31 mouse cellular contexts compared by ENCODE assay signal in the genomic region with DNA sequence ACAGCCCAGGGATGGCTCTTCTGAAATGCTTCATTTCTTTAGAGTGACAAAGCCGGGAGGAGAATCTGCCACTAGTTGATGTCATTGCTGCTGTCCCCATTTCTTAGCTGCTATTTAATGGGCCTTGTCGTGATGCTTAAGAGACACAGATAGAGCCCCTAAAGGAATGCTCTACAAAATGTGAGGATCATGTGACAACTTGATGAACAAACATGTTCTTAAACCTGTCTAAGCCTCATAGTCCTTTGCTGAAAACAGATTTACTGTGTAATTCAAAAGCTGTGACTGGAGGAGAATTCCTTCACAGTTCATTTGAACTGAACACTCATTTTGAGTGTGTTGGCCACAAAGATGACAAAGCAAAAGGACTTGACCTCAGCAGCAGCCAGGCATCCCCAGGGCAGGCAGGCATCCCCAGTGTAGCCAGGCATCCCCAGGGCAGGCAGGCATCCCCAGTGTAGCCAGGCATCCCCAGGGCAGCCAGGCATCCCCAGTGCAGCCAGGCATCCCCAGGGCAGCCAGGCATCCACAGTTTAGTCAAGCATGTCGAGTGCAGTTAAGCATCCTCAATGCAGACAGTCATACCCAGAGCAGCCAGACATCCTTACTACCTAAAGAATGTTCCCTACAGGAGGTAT. TPM values are rescaled to one million over a fixed set of nuclear protein-coding genes. Genes with fewer than 3 reads are reported as not detected.
A peak's percentile ranks its signal among the peaks of the same experiment; 100 is the strongest.
DNase-seq lines count a peak whose midpoint lies in the region; ATAC-seq and TF ChIP-seq lines count a peak whose summit lies in the region.
"Had no signal": no experiment of that assay in that cellular context is flagged by ENCODE, and none has a peak within 500 bp of the region (broad histone marks: within the 10 kb centered on the region; RNA-seq: fewer than 3 reads in every experiment).

No protein-coding gene starts in this region.

- peak; percentile 22; the same call in 1 of the 2 replicates for ATAC-seq in hindbrain, postnatal 0 days
- no peak for ATAC-seq in hindbrain, embryonic 11.5 days (ENCODE audit: low FRiP score)
- ATAC-seq in neural tube, embryonic 14.5 days (ENCODE audit: low read depth): peak; percentile 34; the same call in 1 of the 2 replicates
- ATAC-seq: activated CD4-positive, CD25-positive, alpha-beta regulatory T cell, adult 4 months; CD4-positive, CD25-positive, alpha-beta regulatory T cell, adult 4 months; forebrain, embryonic 16.5 days; lung, postnatal 0 days; midbrain, embryonic 13.5 days had no signal

- no peaks in the 10 kb centered on the region for H3K36me3 ChIP-seq in hindbrain, postnatal 0 days (ENCODE audit: insufficient read depth, low read length)
- no peaks in the 10 kb centered on the region for H3K36me3 ChIP-seq in hindbrain, embryonic 11.5 days (ENCODE audit: control insufficient read depth, insufficient read depth, low read length)
- no peaks in the 10 kb centered on the region for H3K36me3 ChIP-seq in neural tube, embryonic 14.5 days (ENCODE audit: control insufficient read depth, insufficient read depth, low read length)
- H3K36me3 ChIP-seq: embryonic facial prominence, embryonic 13.5 days; forebrain, embryonic 10.5 days; heart, embryonic 13.5 days; hindbrain, embryonic 10.5 days; limb, embryonic 10.5 days; limb, embryonic 15.5 days; liver, embryonic 13.5 days; midbrain, embryonic 13.5 days had no signal

- TF ChIP-seq CTCF in hindbrain, postnatal 0 days (IDR thresholded peaks at IDR 0.05; ENCODE audit: low read depth): no peak

- no peak overlapping the region for H3K4me2 ChIP-seq in hindbrain, postnatal 0 days (ENCODE audit: low read depth, low read length)
- H3K4me2 ChIP-seq in hindbrain, embryonic 11.5 days (replicated peaks; ENCODE audit: low read depth, low read length): no peak overlapping the region
- H3K4me2 ChIP-seq in neural tube, embryonic 14.5 days (ENCODE audit: low read depth, low read length): no peak overlapping the region
- H3K4me2 ChIP-seq: embryonic facial prominence, embryonic 13.5 days; heart, embryonic 13.5 days; limb, embryonic 15.5 days; liver, embryonic 13.5 days; midbrain, embryonic 13.5 days had no signal

- H3K27ac ChIP-seq in hindbrain, postnatal 0 days: no peak overlapping the region; the same call in 1 of the 2 replicates
- no peak overlapping the region for H3K27ac ChIP-seq in hindbrain, embryonic 11.5 days (ENCODE audit: low read depth, low read length)
- H3K27ac ChIP-seq in neural tube, embryonic 14.5 days (ENCODE audit: low read depth, low read length): no peak overlapping the region
- H3K27ac ChIP-seq: embryonic facial prominence, embryonic 13.5 days; forebrain, embryonic 10.5 days; gastrocnemius, adult 2 months; heart, embryonic 13.5 days; hindbrain, embryonic 10.5 days; limb, embryonic 10.5 days; limb, embryonic 15.5 days; liver, embryonic 13.5 days; midbrain, embryonic 13.5 days had no signal

- DNase-seq in hindbrain, postnatal 0 days (ENCODE audit: low spot score): no peak
- no peak for DNase-seq in hindbrain, embryonic 11.5 days (ENCODE audit: low spot score)
- peak; percentile 12 to 32 for DNase-seq in kidney, postnatal 4 days
- no peak for DNase-seq in kidney, adult 8-10 months
- DNase-seq in layer of hippocampus, postnatal 25 days (ENCODE audit: extremely low spot score in 1 of 2, low spot score in 1 of 2): no peak
- DNase-seq in left cerebral cortex, adult 9 months (ENCODE audit: low spot score in 2 of 2): no peak
- DNase-seq: adrenal gland, adult 2 months; adrenal gland, postnatal 36 days; cerebellum, adult 18-20 months; cerebellum, postnatal 10 days; gastrocnemius, adult 2 months; heart, postnatal 10 days; kidney, adult 9 months; liver, embryonic 13.5 days; lung, adult 18-20 months; lung, postnatal 4 days; right cerebral cortex, postnatal 14 days; thymus, postnatal 4 days had no signal

- no peaks in the 10 kb centered on the region for H3K4me1 ChIP-seq in hindbrain, postnatal 0 days (ENCODE audit: insufficient read depth, low read length)
- no peaks in the 10 kb centered on the region for H3K4me1 ChIP-seq in hindbrain, embryonic 11.5 days (replicated peaks; ENCODE audit: control insufficient read depth, insufficient read depth, low read length)
- H3K4me1 ChIP-seq in neural tube, embryonic 14.5 days (ENCODE audit: control insufficient read depth, insufficient read depth, low read length): no peaks in the 10 kb centered on the region
- H3K4me1 ChIP-seq: embryonic facial prominence, embryonic 13.5 days; limb, embryonic 15.5 days; liver, embryonic 13.5 days; midbrain, embryonic 13.5 days had no signal

- H3K9ac ChIP-seq in hindbrain, postnatal 0 days (replicated peaks; ENCODE audit: low read length): no peak overlapping the region
- H3K9ac ChIP-seq in hindbrain, embryonic 11.5 days (ENCODE audit: low read depth, low read length): no peak overlapping the region
- no peak overlapping the region for H3K9ac ChIP-seq in neural tube, embryonic 14.5 days (replicated peaks; ENCODE audit: low read depth, low read length)
- H3K9ac ChIP-seq: embryonic facial prominence, embryonic 13.5 days; heart, embryonic 13.5 days; limb, embryonic 15.5 days; liver, embryonic 13.5 days; midbrain, embryonic 13.5 days had no signal

- 48% methylated on average over 3 of the region's 3 CpGs for WGBS in hindbrain, postnatal 0 days
- WGBS in hindbrain, embryonic 11.5 days: 60% methylated on average over 3 of the region's 3 CpGs
- WGBS in neural tube, embryonic 14.5 days: 30% methylated on average over 3 of the region's 3 CpGs

- H3K4me3 ChIP-seq in hindbrain, postnatal 0 days (ENCODE audit: low read length): no peak overlapping the region
- no peak overlapping the region for H3K4me3 ChIP-seq in hindbrain, embryonic 11.5 days (ENCODE audit: low read depth, low read length)
- no peak overlapping the region for H3K4me3 ChIP-seq in neural tube, embryonic 14.5 days (ENCODE audit: low read depth, low read length)
- H3K4me3 ChIP-seq: embryonic facial prominence, embryonic 13.5 days; forebrain, embryonic 10.5 days; gastrocnemius, adult 2 months; heart, embryonic 13.5 days; hindbrain, embryonic 10.5 days; limb, embryonic 10.5 days; limb, embryonic 15.5 days; liver, embryonic 13.5 days; megakaryocyte, embryonic 14.5 days; midbrain, embryonic 13.5 days had no signal

- H3K9me3 ChIP-seq in hindbrain, postnatal 0 days (ENCODE audit: low read length): no peaks in the 10 kb centered on the region
- no peaks in the 10 kb centered on the region for H3K9me3 ChIP-seq in hindbrain, embryonic 11.5 days (ENCODE audit: control insufficient read depth, low read length)
- no peaks in the 10 kb centered on the region for H3K9me3 ChIP-seq in neural tube, embryonic 14.5 days (ENCODE audit: control insufficient read depth, low read length)
- H3K9me3 ChIP-seq: embryonic facial prominence, embryonic 13.5 days; forebrain, embryonic 10.5 days; heart, embryonic 13.5 days; hindbrain, embryonic 10.5 days; limb, embryonic 10.5 days; limb, embryonic 15.5 days; liver, embryonic 13.5 days; megakaryocyte, embryonic 14.5 days; midbrain, embryonic 13.5 days had no signal

- H3K27me3 ChIP-seq in hindbrain, postnatal 0 days (ENCODE audit: insufficient read depth, low read length): no peaks in the 10 kb centered on the region
- no peaks in the 10 kb centered on the region for H3K27me3 ChIP-seq in hindbrain, embryonic 11.5 days (ENCODE audit: control insufficient read depth, insufficient read depth, low read length)
- H3K27me3 ChIP-seq in neural tube, embryonic 14.5 days (ENCODE audit: control insufficient read depth, insufficient read depth, low read length): no peaks in the 10 kb centered on the region
- H3K27me3 ChIP-seq: embryonic facial prominence, embryonic 13.5 days; limb, embryonic 15.5 days; liver, embryonic 13.5 days; megakaryocyte, embryonic 14.5 days; midbrain, embryonic 13.5 days had no signal

RNA-seq across cellular contexts. Expression of gene Car8, which starts 9.1 kb away (rescaled TPM):
- 65.4 and 71.3 TPM in 2 replicates for total RNA-seq in hindbrain, postnatal 0 days (2014; rRNA removed)
- 82.4 and 93.7 TPM in 2 replicates for polyA plus RNA-seq in hindbrain, postnatal 0 days (2015; fragmentation: Nextera tagmentation; extraction: Ambion mirVana)
- 1.7 and 1.9 TPM in 2 replicates for polyA plus RNA-seq in hindbrain, embryonic 11.5 days (2014; fragmentation: Nextera tagmentation; extraction: Ambion mirVana)
- polyA plus RNA-seq in neural tube, embryonic 14.5 days (2014; fragmentation: Nextera tagmentation; extraction: Ambion mirVana): 2.8 and 4.4 TPM in 2 replicates
- total RNA-seq in layer of hippocampus, postnatal 25 days (2021): 1 to 10 TPM; 3.5 to 3.9 TPM
- polyA plus RNA-seq: activated CD4-positive, CD25-positive, alpha-beta regulatory T cell, adult 4 months; CD4-positive, CD25-positive, alpha-beta regulatory T cell, adult 4 months had no signal

Comparison
In these comparisons a context has a peak if more than half of its experiments do, and no peak if none do; other contexts are left out.
1. DNase-seq: peak in kidney, postnatal 4 days (2 of 2); none in hindbrain, postnatal 0 days (single experiment), hindbrain, embryonic 11.5 days (single experiment), kidney, adult 8-10 months (0 of 2), layer of hippocampus, postnatal 25 days (0 of 2) and left cerebral cortex, adult 9 months (0 of 2).
2. RNA of gene Car8, which starts 9.1 kb away (polyA plus RNA-seq): 82.4 to 93.7 TPM in hindbrain, postnatal 0 days; 2.8 to 4.4 TPM in neural tube, embryonic 14.5 days and 1.7 to 1.9 TPM in hindbrain, embryonic 11.5 days; every median in the first group is over 10 times any median in the second.